Comparison of ENCODE assay signal across 25 mouse cellular contexts in genomic region chr1:108548721-108549120, GRCm38 (mm10).
"Had no signal": no experiment of that assay in that cellular context is flagged by ENCODE, and none has a peak within 500 bp of the region (broad histone marks: within the 10 kb centered on the region; RNA-seq: fewer than 3 reads in every experiment).

No protein-coding gene starts in this region.

- H3K4me1 ChIP-seq: heart, embryonic 13.5 days; heart, embryonic 15.5 days; hindbrain, embryonic 13.5 days; hindbrain, embryonic 15.5 days; limb, embryonic 13.5 days; limb, embryonic 15.5 days; liver, embryonic 12.5 days had no signal

- H3K36me3 ChIP-seq: heart, embryonic 13.5 days; heart, embryonic 15.5 days; hindbrain, embryonic 13.5 days; hindbrain, embryonic 15.5 days; limb, embryonic 13.5 days; limb, embryonic 15.5 days; liver, embryonic 12.5 days had no signal

- H3K9ac ChIP-seq: heart, embryonic 13.5 days; heart, embryonic 15.5 days; hindbrain, embryonic 13.5 days; hindbrain, embryonic 15.5 days; limb, embryonic 13.5 days; limb, embryonic 15.5 days; liver, embryonic 12.5 days; liver, embryonic 14.5 days had no signal

- H3K27me3 ChIP-seq: heart, embryonic 13.5 days; heart, embryonic 15.5 days; hindbrain, embryonic 13.5 days; hindbrain, embryonic 15.5 days; limb, embryonic 13.5 days; limb, embryonic 15.5 days; liver, embryonic 12.5 days had no signal

- H3K4me2 ChIP-seq: heart, embryonic 11.5 days; heart, embryonic 13.5 days; heart, embryonic 15.5 days; hindbrain, embryonic 13.5 days; hindbrain, embryonic 15.5 days; limb, embryonic 13.5 days; limb, embryonic 15.5 days; liver, embryonic 12.5 days had no signal

- DNase-seq: gastrocnemius, postnatal 14 days; gastrocnemius, postnatal 36 days; heart, adult 11 months; heart, adult 2 months; heart, postnatal 14 days; heart, postnatal 36 days; kidney, adult 18-20 months; kidney, adult 8-10 months; kidney, postnatal 10 days; kidney, postnatal 25 days; kidney, postnatal 4 days; left cerebral cortex, postnatal 4 days had no signal

- H3K9me3 ChIP-seq: heart, embryonic 13.5 days; heart, embryonic 15.5 days; hindbrain, embryonic 13.5 days; hindbrain, embryonic 15.5 days; limb, embryonic 13.5 days; limb, embryonic 15.5 days had no signal

- H3K27ac ChIP-seq: heart, adult 2 months; heart, embryonic 13.5 days; heart, embryonic 15.5 days; hindbrain, embryonic 13.5 days; hindbrain, embryonic 15.5 days; hindbrain, postnatal 0 days; layer of hippocampus, adult 2 months; left cerebral cortex, adult 2 months; limb, embryonic 13.5 days; limb, embryonic 15.5 days; liver, embryonic 12.5 days; liver, embryonic 14.5 days had no signal

- ATAC-seq: hindbrain, postnatal 0 days; intestine, postnatal 0 days; liver, embryonic 12.5 days had no signal

- H3K4me3 ChIP-seq: heart, adult 2 months; heart, embryonic 13.5 days; heart, embryonic 15.5 days; hindbrain, embryonic 13.5 days; hindbrain, embryonic 15.5 days; layer of hippocampus, adult 2 months; left cerebral cortex, adult 2 months; limb, embryonic 13.5 days; limb, embryonic 15.5 days; liver, embryonic 12.5 days had no signal
